Mouse (Mus musculus): Measurements from ENCODE around the gene Ube3b.

- TF ChIP-seq CTCF (conservative IDR thresholded peaks at IDR 0.05 in 1 of 2, IDR thresholded peaks at IDR 0.05 in 1 of 2; ENCODE audit: low read depth in 2 of 2, low read length in 2 of 2) = no peak
- TF ChIP-seq POLR2A (IDR thresholded peaks at IDR 0.05; ENCODE audit: low read depth, low read length) = no peak
- TF ChIP-seq EP300 (IDR thresholded peaks at IDR 0.05; ENCODE audit: low read length) = no peak
- TF ChIP-seq USF2 (conservative IDR thresholded peaks at IDR 0.05; ENCODE audit: low read depth, low read length) = no peak
- TF ChIP-seq E2F4 (IDR thresholded peaks at IDR 0.05; ENCODE audit: insufficient replicate concordance, low read depth, low read length) = no peak
- TF ChIP-seq ZNF384 (IDR thresholded peaks at IDR 0.05; ENCODE audit: low read depth, low read length) = no peak
- TF ChIP-seq CHD1 (IDR thresholded peaks at IDR 0.05; ENCODE audit: low read depth, low read length) = no peak
- TF ChIP-seq POLR2AphosphoS2 (IDR thresholded peaks at IDR 0.05; ENCODE audit: low read depth, low read length) = no peak
- TF ChIP-seq IRF4 (IDR thresholded peaks at IDR 0.05; ENCODE audit: low read depth, low read length) = no peak
- no peak for TF ChIP-seq UBTF (IDR thresholded peaks at IDR 0.05; ENCODE audit: low read depth, low read length)
- TF ChIP-seq USF1 (IDR thresholded peaks at IDR 0.05; ENCODE audit: low read depth, low read length) = no peak
- no peak for TF ChIP-seq NRF1 (IDR thresholded peaks at IDR 0.05; ENCODE audit: low read depth, low read length)
- no peak for TF ChIP-seq ZKSCAN1 (IDR thresholded peaks at IDR 0.05; ENCODE audit: borderline replicate concordance, low read depth, low read length)
Observed at GRCm38 (mm10) chr5:114374409-114375213, 5.8 kb upstream of the Ube3b start.

Data from CH12.LX (cell line).